ENCODE assay signal across 8 mouse cellular contexts in genomic region chr13:37826281-37826993, GRCm38 (mm10). TPM values are rescaled to one million over a fixed set of nuclear protein-coding genes. Genes with fewer than 3 reads are reported as not detected.
DNase-seq lines count a peak whose midpoint lies in the region; ATAC-seq and TF ChIP-seq lines count a peak whose summit lies in the region.

No protein-coding gene starts in this region.

- 0% methylated on average over 59 of the region's 65 CpGs for WGBS in embryonic facial prominence, embryonic 11.5 days
- under 1% methylated on average over 62 of the region's 65 CpGs for WGBS in kidney, adult 2 months
- WGBS in liver, embryonic 12.5 days (ENCODE audit: insufficient replicate concordance), result under 1% methylated on average over 58 of the region's 65 CpGs

- peak; percentile 44 for TF ChIP-seq POLR2A in kidney, adult 2 months (IDR thresholded peaks at IDR 0.05; ENCODE audit: low read depth, low read length)
- peak; percentile 63 for TF ChIP-seq POLR2A in myocyte (IDR thresholded peaks at IDR 0.05; ENCODE audit: insufficient read length, low read depth)

- H3K27ac ChIP-seq in embryonic facial prominence, embryonic 11.5 days (replicated peaks; ENCODE audit: low read depth, low read length), result peak overlapping the region; percentile 66
- H3K27ac ChIP-seq in kidney, adult 2 months (ENCODE audit: insufficient read depth, low read depth, low read length), result peak overlapping the region; percentile 89
- peak overlapping the region; percentile 89 for H3K27ac ChIP-seq in liver, embryonic 12.5 days

- no peaks in the 10 kb centered on the region for H3K9me3 ChIP-seq in embryonic facial prominence, embryonic 11.5 days (replicated peaks; ENCODE audit: control insufficient read depth, low read length)
- no peaks in the 10 kb centered on the region for H3K9me3 ChIP-seq in liver, embryonic 12.5 days (replicated peaks)

- H3K4me1 ChIP-seq in embryonic facial prominence, embryonic 11.5 days (ENCODE audit: control insufficient read depth, insufficient read depth, low read length), result no peaks in the 10 kb centered on the region
- peaks cover 14% of the 10 kb centered on the region; the same call in 1 of the 2 replicates for H3K4me1 ChIP-seq in kidney, adult 2 months (ENCODE audit: control insufficient read depth, insufficient read depth, low read length)
- H3K4me1 ChIP-seq in liver, embryonic 12.5 days, result peaks cover 62% of the 10 kb centered on the region

- peak overlapping the region; percentile 75 for H3ac ChIP-seq in myocyte (ENCODE audit: control insufficient read depth, insufficient read length)

- DNase-seq in urinary bladder, adult 18-20 months (ENCODE audit: low spot score in 2 of 2), result peak; percentile 60 to 73
- no peak for DNase-seq in urinary bladder, postnatal 10 days (ENCODE audit: low spot score)
- DNase-seq in embryonic facial prominence, embryonic 11.5 days (ENCODE audit: low spot score), result peak; percentile 71
- peak; percentile 83 to 87 for DNase-seq in heart, adult 18-20 months
- peak; percentile 92 for DNase-seq in kidney, adult 2 months
- peak; percentile 34 for DNase-seq in splenic B cell, adult 2 months (ENCODE audit: low read depth, low spot score)

- no peaks in the 10 kb centered on the region for H3K27me3 ChIP-seq in embryonic facial prominence, embryonic 11.5 days (ENCODE audit: control insufficient read depth, insufficient read depth, low read length)
- no peaks in the 10 kb centered on the region for H3K27me3 ChIP-seq in kidney, adult 2 months (replicated peaks; ENCODE audit: control insufficient read depth, insufficient read depth, low read length)
- H3K27me3 ChIP-seq in liver, embryonic 12.5 days (replicated peaks), result no peaks in the 10 kb centered on the region
- no peaks in the 10 kb centered on the region for H3K27me3 ChIP-seq in myocyte (ENCODE audit: control insufficient read depth, insufficient read depth, insufficient read length)
- no peaks in the 10 kb centered on the region for H3K27me3 ChIP-seq in splenic B cell, adult 2 months (ENCODE audit: control insufficient read depth, insufficient read depth, low read length, poor library complexity, severe bottlenecking)

- peak overlapping the region; percentile 65 for H3K4me3 ChIP-seq in embryonic facial prominence, embryonic 11.5 days (ENCODE audit: low read depth, low read length)
- peak overlapping the region; percentile 90 for H3K4me3 ChIP-seq in kidney, adult 2 months (ENCODE audit: insufficient read depth, low read depth, low read length)
- peak overlapping the region; percentile 92 for H3K4me3 ChIP-seq in liver, embryonic 12.5 days
- H3K4me3 ChIP-seq in myocyte, result peak overlapping the region; percentile 88

- no peaks in the 10 kb centered on the region for H3K36me3 ChIP-seq in embryonic facial prominence, embryonic 11.5 days (replicated peaks; ENCODE audit: control insufficient read depth, insufficient read depth, low read depth, low read length)
- no peaks in the 10 kb centered on the region for H3K36me3 ChIP-seq in kidney, adult 2 months (ENCODE audit: control insufficient read depth, insufficient read depth, low read length)
- H3K36me3 ChIP-seq in liver, embryonic 12.5 days, result no peaks in the 10 kb centered on the region
- H3K36me3 ChIP-seq in myocyte (ENCODE audit: control insufficient read depth, insufficient read depth), result no peaks in the 10 kb centered on the region
- no peaks in the 10 kb centered on the region for H3K36me3 ChIP-seq in splenic B cell, adult 2 months (ENCODE audit: control insufficient read depth, insufficient read depth, low read length, poor library complexity, severe bottlenecking)

- TF ChIP-seq CTCF in kidney, adult 2 months (conservative IDR thresholded peaks at IDR 0.05; ENCODE audit: insufficient read depth, insufficient read length, low read depth, low read length), result no peak

- peak overlapping the region; percentile 69 for H3K9ac ChIP-seq in embryonic facial prominence, embryonic 11.5 days (replicated peaks; ENCODE audit: low read length)
- peak overlapping the region; percentile 85 for H3K9ac ChIP-seq in liver, embryonic 12.5 days

- peak overlapping the region; percentile 95 for H3K4me2 ChIP-seq in embryonic facial prominence, embryonic 11.5 days (ENCODE audit: low read depth, low read length)
- peak overlapping the region; percentile 95 for H3K4me2 ChIP-seq in liver, embryonic 12.5 days
- peak overlapping the region; percentile 72 for H3K4me2 ChIP-seq in myocyte (ENCODE audit: low read depth)

- H3K79me2 ChIP-seq in myocyte (ENCODE audit: control insufficient read depth, insufficient read depth), result peaks cover 43% of the 10 kb centered on the region

- peak; percentile 68 for ATAC-seq in embryonic facial prominence, embryonic 11.5 days (replicated peaks; ENCODE audit: insufficient number of reproducible peaks, low FRiP score, low TSS enrichment, low read depth)
- peak; percentile 17 for ATAC-seq in liver, embryonic 12.5 days

TF ChIP-seq in myocyte, 11 proteins besides CTCF, POLR2A, EP300 and RAD21:
- no peak for TF ChIP-seq MAX (IDR thresholded peaks at IDR 0.05; ENCODE audit: low read depth)
- no peak for TF ChIP-seq TCF3 (IDR thresholded peaks at IDR 0.05; ENCODE audit: insufficient read length, low read depth)
- no peak for TF ChIP-seq CEBPB (IDR thresholded peaks at IDR 0.05; ENCODE audit: insufficient read depth, poor library complexity, severe bottlenecking)
- no peak for TF ChIP-seq MYOG (IDR thresholded peaks at IDR 0.05; ENCODE audit: control insufficient read depth in 1 of 3, insufficient read depth in 1 of 3, insufficient read length in 2 of 3, low read depth in 2 of 3)
- TF ChIP-seq POLR2AphosphoS2 (IDR thresholded peaks at IDR 0.05; ENCODE audit: insufficient read length, low read depth), result peak; percentile 73
- no peak for TF ChIP-seq TCF12 (IDR thresholded peaks at IDR 0.05; ENCODE audit: insufficient read depth, poor library complexity, severe bottlenecking)
- TF ChIP-seq REST (IDR thresholded peaks at IDR 0.05; ENCODE audit: insufficient read depth, insufficient read length), result no peak

RNA-seq across cellular contexts. Expression of gene Rreb1, which starts 48.2 kb away (rescaled TPM):
- 6.1 and 7.0 TPM in 2 replicates for polyA plus RNA-seq in embryonic facial prominence, embryonic 11.5 days (2014; fragmentation: Nextera tagmentation; extraction: Ambion mirVana)
- total RNA-seq in heart, adult 18-20 months (2021), result 10 to 100 TPM; 34.0 to 34.4 TPM
- polyA plus RNA-seq in kidney, adult 2 months (2012; rRNA removed), result 16.7 and 18.3 TPM in 2 replicates
- 8.8 and 10.2 TPM in 2 replicates for polyA plus RNA-seq in liver, embryonic 12.5 days (2016; fragmentation: Nextera tagmentation; extraction: Ambion mirVana)
- 19.7 TPM for polyA plus RNA-seq in myocyte (2012; fragmentation: generic; extraction: Trizol)
